Mouse (Mus musculus): ENCODE measurements around the gene Dlgap1.

Gene Dlgap1

DNA sequence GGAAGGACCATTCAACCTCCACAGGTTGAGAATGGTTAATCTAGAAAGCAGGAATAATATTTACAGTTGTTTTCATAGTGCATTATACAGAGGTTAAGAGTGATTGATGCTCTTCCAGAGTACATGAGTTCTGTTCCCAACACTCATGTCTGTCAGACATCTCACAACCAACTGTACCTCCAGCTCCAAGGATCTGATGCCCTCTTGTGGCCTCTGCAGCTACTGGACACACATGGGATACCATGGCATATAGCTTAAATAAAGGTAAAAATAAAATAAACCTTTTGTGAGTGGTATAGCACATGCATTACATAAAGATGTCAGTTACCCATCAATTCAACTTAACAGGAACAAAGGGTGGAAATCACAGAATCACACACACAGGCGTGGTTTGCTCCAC is 674.3 kb downstream of the Dlgap1 start:
- DNase-seq: no peak

DNA sequence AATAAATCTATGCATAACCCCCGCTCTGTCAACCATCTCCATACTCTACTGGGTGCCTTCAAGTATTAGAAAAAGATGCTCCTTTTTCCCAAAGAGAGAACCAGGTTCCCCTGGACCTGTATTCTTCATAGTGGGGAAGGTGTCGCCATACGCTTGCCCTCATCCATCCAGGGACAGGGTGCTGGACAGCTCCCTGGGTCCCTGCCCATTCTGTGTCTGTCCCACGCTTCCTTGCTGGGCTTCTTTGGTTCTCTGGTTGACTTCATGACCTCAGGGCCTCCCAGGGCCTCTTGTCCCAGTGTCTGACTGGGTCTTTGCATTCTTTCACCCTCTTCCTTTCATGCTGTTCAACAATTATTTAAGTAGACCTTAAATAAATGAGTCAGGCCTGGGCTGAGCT is 677.8 kb downstream of the Dlgap1 start:
- no peak for DNase-seq

DNA sequence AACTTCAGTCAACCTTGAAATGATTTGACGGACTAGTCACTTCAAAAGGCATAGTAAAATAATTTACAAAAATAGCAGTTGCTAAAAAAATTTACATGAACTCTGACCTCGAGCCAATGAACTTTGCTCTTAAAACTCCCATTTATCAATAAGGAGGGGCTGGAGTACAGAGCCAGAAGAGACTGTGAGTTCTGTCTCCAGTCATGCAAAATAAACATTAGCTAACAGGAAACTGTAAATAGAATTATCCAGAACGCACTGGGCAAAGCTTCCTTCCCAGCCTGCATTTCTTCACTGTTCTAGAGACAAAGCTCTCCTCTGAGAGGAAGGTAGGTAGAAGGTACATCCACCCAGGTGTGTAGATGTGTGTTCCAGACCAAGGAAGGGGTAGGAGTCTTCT is 692.5 kb downstream of the Dlgap1 start:
- no peak for DNase-seq

DNA sequence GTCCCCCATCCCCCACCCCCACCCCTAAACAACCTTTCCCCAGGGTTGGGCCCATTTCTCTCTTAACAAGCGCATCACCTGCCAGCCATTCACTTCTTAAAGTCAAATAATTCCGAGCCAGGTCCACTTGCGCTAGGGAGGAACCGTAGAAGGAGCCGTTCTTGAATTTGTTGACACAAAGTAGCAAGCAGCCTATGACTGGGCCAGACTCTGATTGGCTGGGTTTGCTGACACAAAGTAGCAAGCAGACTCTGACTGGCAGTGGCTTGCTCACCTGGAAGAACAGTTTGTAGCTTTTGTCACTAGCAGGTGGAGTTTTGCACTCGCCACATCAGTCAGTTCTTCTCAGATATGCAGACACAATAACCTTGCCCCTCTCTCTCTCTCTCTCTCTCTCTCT is 695.1 kb downstream of the Dlgap1 start:
- DNase-seq: no peak

DNA sequence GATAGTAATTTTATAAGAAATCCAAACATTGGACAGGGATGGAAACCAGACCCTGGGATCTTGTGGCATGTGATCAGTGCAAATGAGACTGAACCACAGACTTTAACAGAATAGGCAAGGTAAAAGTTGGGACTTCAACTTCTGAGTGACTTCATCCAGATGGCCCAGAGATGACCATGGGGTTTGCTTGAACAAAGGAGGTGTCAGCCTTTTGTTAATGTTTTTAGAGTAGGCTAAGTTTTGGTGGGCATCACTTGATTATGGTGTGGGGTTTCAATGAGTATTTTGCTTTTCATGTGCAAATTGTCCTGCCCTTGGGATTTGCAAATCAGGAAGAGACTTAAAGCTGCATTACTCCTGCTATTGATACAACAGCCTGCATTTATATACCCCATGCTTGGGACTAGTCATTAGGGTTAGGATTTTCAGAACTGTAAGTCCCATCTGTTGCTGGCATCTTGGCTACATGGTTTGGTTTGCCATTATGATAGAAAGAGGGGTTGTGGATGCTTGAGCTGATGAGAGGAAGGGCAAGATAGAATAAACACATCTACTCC is 695.7 kb downstream of the Dlgap1 start:
- no peak for DNase-seq

DNA sequence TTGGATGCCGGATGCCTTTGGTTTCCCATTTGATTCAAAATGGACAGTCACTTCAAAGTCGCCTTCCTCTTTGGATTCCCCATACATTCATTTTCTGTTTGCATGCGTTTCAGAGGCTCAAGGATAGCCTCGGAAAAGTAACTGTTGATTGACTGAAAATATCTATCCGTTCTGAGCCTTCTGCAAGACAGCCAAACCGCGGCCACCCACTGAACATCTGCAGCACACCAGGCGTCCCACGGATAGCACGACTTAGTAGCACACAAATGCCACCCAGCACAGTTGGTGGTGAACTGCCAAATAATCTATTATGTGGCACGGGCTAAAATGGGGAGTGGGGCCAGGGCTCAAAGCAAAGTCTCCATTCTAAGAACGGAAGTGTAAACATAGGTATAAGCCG is 705.1 kb downstream of the Dlgap1 start:
- DNase-seq: peak; percentile 87

DNA sequence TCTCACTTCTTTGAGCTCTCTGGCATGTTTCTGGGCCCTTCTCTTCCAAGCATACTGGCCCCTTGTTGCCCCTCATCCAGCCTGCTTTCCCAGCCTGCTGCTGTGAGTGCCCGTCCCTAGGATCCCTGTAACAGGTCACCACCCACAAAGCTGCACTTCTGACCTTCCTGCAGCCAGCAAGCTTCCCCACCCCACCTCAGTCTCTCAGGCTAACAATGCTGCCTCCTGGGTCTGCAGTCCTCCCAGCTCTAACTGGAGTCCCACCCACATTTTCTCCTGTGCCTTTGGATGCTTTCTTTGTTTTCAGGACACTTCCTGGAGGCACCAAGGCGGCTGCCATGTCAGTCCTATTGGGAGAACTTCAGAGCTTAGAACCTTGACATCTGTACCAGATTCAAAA is 707.6 kb downstream of the Dlgap1 start:
- DNase-seq: no peak

DNA sequence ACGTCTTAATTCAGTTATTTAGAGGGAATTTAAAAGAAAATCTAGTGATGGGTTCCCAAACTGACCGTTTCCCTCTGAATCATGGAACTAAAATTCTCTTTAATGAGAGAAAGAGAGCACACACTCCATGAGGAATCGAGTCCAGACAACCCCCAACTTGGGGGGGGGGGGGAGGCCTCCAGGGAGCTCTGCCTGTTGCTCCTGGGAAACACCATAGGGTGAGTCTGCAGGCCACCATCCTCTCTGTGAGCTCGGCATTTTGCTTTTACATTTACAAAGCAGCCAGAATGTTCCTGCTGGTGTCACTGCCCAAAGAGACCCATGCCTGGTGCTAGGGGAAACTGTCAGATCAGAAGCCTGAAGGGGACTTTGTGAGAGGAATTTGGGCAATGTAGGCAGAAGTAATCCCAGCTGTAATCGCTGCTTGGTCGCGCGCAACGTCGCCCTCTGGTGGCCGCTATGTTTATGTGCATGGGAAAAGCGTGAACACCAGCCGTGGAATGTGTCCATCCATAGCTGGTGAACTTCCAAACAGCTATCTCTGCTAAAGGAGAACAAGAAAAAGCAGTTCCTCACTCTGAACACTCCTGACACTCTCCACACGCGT is 714.8 kb downstream of the Dlgap1 start:
- DNase-seq: peak; percentile 80

DNA sequence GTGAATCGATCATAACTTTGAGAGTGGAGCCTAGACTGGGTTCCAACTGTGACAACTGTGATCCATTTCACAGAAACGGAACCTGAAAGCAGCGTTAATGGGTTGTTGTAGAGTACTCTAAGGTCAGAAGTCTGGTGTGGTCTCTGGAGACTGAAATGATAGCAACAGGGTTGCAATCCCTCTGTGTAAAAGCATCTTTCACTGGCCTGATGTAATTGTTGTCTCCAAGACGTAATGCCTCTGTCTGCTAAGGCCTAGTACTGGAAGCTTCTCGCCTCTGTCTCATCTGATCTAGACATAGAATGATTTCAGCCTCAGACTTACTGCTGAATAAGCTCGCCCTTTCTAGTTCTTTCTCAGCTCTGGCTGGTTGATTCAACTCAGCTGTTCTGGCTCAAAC is 721.3 kb downstream of the Dlgap1 start:
- no peak for DNase-seq

DNA sequence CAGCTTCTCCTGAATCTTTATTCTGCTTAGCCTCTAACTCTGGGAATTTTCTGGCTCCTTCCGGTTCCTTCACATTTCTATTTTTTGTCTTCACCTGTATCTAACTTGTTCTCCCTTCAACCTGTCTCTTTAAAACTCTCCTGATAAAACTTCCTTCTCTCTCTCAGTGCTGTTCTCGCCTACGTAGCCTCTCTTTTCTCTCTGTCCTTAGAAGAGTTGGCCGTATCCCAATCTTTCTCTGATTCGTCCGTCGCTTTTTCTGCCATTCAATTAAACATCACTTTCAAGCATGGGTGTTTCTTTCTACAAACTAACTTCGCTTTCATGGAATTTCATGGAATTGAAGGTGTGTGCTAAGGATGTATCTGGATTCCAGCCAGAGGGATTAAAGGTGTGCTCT is 721.7 kb downstream of the Dlgap1 start:
- DNase-seq: no peak

DNA sequence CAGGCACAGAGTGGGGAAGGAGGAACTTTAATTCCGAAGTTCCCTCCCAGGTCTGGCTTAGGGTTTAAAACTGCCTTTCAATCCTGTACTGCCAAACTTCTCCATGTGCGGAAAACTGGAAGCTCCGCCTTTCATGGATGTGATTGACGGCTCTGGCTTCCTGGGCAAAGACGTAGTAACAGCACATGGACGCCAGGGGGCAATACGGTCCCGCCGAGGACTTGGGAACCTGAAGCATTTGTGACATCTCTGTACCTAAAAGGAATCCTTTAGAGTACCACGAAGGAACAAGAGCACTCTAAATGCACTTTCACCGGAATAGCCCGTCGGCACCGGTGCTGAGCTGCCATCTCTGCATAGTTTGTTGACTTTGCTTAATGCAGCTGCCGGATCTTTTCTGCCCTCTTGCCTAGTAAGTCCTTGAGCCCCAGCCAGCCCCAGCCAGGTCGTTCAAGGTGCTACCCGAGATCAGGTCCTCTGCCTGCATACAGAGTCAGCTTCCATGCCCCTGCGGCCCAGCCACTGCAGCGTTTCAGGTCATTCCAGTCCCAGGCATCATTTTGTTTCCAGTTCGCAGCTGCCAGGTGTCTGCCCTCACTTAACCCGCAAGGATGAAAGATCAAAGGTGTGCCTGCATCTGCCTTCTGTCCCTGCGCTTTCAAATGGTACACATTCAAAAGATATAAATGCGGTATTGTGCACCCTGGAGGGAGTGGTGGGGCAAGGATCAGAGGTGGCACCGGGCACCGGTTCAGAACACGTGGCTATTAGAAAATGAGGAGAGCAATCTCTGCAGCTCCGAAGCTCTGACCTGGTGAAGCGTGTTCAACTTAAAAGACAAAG is 738.3 kb downstream of the Dlgap1 start:
- DNase-seq: peak; percentile 85

DNA sequence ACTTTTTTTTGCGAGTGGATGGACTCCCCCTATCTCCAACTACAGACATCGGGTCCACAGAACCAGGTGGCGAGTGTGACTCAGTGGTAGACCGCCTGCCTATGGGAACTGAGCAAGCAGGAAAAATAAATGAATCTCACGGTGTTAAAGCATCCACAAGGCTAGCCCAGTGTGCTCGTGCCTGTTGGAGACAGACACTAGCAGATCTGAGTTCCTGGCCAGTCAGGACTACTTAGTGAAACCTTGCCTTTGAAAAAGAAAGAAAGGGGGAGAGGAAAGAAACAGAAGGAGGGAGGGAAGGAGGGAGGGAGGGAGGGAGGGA is 738.9 kb downstream of the Dlgap1 start:
- DNase-seq: no peak

DNA sequence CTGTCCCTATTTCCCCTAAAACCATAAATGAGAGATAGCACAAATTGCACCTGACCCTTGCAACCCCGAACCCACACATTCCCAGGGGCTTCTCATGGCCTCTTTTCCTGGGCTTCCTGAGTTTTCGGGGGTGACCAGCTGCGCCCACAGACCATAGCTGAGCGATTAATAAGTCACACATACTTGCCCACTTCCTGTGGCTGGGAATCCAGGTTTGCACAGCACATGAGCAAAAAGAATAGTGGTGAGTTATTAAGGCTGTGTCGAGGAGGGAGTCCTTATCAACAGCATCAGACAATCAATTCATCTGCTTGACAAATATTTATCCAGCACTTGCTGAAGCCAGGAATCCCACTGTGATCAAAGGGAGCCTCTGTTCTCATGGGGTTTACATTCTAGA is 740.7 kb downstream of the Dlgap1 start:
- DNase-seq: no peak

DNA sequence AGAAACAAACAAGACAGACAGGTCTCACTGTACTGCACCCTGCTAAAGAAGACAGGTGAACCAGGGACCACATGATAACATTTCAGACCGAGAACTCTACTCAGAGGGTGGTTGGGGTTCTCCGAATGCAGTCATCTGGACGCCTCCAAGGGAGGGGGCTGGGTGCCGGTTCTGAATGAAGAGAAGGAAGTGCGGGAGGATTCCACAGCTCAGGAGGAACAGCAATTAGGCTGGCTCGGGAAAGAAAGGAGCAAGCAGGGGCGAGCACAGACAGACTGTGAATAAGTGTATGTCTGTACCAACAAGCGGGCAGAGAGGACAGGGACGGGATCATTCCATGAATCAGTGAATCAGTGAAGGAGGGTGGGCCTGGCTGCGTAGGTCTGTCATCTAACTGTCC is 744.6 kb downstream of the Dlgap1 start:
- peak; percentile 21 for DNase-seq

DNA sequence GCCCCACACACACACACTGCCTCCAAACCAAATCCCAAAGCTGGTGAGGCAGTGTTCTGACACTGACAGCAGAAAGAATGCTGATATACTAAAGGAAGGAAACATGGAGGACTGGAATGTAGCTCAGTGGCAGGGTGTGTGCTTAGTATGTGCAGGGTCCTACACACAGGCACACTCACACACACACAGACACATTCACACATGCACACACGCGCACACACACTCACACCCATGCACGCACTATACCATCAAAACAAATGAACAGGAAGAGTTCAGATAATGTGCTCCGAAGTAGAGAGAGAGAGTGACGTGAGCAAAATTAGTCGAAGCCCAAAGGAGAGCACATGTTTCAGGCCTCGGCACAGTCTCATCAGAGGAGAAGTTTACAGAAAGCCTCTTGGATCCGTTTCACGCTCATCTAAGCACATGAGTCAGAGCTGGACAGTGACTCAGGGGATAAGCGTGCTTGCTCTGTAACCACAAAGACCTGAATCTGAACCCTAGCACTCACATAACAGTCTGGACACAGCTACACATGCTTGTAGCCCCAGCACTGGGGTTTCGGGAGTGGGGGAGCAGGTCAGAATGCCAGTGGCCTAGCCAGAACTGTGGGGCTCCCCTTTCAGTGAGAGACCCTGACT is 750.9 kb downstream of the Dlgap1 start:
- DNase-seq: no peak

DNA sequence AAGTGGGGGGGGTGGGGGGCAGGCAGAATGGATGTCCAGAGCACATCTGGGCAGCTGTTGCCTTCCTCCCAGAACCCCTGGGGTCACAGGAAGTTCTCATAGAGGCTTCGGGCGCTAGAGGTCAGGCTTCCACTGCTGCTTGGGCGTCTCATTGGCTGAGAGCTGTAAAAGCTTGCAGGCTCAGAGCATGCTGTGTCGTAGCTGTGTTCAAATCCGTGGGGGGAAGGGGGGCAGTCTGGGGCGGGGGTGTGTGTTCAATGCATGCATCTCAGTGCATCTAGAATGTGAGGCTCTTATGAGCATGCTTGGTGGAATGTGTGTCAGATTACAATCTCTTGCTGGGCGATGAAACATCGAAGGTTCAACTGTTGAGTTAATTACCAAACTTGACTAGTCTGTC is 751.9 kb downstream of the Dlgap1 start:
- DNase-seq: no peak

DNA sequence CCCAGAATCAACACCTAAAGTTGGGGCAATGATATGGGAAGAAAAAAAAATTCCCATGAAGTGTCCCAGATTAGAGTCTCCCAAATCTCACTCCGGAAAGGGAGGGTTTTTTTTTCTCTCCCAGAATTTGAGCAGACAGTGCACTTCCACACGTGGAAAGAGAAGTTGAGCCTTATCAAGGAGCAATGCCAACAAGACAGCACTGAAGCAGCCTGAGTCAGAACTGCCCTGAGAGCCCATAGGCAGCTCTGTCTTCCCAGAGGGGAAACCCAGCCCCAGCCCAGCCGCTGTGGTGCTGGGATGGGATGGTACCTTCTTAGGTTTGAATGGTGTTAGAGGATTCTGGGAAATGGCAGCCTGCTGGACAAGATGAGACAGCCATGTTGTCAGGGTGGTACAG is 753.3 kb downstream of the Dlgap1 start:
- DNase-seq: no peak

DNA sequence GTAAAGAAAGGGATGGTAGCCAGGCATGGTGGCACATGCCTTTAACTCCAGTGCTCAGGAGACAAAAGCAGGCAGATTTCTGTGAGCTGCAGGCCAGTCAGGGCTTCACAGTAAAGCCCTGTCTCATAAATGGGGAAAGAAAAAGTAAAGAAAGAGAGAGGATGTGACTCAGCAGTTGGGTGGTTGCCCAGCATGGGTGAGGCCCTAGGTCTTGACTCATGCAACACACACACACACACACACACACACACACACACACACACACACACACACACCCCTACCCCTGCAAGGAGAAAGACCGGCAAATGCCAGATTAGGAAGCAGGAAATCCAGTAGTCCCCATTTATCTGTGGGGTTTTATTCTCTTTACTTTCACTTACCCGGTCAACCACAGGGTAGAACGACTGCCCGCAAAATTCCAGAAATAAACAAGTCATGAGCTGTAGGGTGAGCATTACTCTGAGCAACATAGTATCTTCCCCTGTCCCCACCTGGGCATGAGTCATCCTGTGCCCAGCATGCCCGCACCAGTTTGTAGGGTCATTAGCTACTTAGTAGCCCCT is 759.9 kb downstream of the Dlgap1 start:
- DNase-seq: peak; percentile 63

DNA sequence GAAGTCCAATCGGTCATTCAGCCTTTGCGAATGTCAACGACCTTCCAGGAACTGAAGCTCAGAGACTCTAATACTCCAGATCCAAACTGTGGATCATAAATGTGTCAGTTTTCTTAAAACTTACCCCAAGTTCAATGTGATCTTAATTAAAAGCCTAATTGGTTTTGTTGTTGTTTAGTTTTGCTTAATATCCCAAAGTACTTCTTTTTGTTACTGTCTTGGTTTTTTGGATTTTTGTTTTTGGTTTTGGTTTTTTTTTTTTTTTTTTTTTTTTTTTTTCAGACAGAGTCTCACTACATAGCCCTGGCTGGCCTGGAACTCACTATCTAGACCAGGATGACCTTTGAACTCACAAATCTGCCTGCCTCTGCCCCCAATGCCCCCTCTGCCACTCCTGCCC is 765.9 kb downstream of the Dlgap1 start:
- DNase-seq: no peak

DNA sequence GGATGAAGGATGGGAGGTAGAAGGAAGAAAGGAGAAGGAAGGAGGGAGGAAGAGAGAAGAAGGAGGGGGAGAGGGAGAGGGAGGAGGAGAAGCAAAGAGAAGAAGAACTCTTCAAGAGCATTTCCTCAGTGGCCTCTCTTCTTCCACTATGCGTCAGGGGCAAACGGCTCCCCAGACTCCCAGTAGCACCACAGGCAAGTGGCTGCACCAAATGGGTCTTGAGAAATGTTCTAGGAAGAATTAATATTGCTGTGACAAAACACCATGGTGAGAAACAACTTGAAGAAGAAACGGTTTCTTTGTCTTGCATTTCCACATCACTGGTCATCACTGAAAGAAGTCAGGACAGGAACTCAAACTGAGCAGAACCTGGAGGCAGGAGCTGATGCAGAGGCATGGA is 766.5 kb downstream of the Dlgap1 start:
- DNase-seq: no peak

DNA sequence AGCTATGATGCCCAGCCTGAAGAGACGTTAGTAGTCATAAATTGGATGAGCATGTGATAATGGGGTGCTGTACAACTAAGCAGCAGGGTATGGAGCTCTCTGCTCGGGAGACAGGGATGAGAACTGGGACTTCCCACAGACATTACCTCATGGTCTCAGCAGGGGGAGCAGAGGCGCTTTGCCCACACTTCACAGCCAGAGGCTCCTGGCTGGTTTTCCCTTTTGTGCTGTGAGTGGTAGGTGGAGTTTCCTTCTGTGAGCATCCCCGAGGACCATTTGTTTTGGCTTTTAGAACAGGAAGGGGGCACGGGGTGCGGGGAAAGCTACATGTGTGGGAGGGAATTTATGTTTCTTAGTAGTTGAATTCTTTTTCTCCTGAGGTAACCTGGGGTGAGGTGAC is 768.6 kb downstream of the Dlgap1 start:
- DNase-seq: peak; percentile 82

DNA sequence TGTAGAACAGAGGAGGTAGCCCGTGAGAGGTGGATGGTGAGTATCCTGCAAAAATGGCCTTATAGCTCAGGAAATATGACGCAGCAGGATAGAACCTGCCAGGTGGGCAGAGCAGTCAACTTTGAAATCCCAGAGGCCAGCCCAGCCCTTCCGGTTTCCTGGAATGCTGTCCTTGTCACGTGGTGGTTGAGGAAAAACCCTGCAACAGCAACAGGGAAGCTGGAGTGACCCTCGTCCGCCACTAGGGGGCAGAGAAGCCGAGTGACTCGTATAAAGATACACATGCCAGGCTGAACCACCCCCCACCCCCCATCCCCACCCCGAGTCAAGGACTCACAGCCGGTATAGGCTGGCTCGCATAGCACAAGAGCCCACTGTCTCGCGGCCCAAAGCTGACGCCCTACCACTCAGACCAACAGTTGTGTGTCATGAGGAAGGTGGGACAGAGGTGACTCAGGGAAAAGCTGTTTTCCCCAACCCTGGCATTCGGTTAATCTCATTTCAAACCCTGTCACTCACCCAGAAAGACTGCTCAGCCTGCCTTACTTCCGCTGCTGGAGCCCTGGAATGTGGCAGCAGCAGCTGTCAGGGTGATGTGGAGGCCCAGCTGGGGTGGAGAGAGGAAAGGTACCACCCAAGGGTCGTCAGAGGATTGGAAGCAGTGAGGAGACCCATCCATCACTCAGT is 769.4 kb downstream of the Dlgap1 start:
- DNase-seq: peak; percentile 75

DNA sequence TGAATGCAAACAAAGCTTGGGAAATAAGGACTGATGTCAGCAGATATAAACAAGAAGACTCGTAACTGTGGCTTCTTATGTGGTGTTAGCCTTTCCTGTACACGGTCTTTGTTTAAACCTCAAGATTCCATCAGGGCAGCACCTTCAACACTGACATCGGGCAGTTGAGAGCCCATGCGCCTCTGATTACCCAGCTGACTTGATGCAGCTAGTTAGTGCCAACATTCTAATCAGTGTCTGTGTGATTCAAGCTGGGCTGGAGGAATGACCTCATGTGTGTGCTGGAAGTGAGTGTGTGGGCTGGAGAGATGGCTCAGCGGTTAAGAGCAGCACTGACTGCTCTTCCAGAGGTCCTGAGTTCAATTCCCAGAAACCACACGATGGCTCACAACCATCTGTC is 770.5 kb downstream of the Dlgap1 start:
- no peak for DNase-seq
